Mouse (Mus musculus) cerebellum, adult 9-11 months (tissue): ENCODE measurements at regions not wholly inside any gene's neighbourhood (a gene's known extent, or its start where the extent isn't known, plus 50 kb on each side); places are given as distances from the start of the nearest gene placed in this dataset.
"Not testable (repeated sequence)": the region's sequence is repeated elsewhere in the genome, so short reads cannot be mapped to it uniquely, and the experiment has no call there.

Experiments used
- DNase-seq: peaks from one replicate; pipeline ENCODE4 v3.0.0; 2022

- DNase-seq: no peak
Measured at GRCm38 (mm10) chr16:50533881-50534280, 57.1 kb downstream of the Ccdc54 start.

DNA sequence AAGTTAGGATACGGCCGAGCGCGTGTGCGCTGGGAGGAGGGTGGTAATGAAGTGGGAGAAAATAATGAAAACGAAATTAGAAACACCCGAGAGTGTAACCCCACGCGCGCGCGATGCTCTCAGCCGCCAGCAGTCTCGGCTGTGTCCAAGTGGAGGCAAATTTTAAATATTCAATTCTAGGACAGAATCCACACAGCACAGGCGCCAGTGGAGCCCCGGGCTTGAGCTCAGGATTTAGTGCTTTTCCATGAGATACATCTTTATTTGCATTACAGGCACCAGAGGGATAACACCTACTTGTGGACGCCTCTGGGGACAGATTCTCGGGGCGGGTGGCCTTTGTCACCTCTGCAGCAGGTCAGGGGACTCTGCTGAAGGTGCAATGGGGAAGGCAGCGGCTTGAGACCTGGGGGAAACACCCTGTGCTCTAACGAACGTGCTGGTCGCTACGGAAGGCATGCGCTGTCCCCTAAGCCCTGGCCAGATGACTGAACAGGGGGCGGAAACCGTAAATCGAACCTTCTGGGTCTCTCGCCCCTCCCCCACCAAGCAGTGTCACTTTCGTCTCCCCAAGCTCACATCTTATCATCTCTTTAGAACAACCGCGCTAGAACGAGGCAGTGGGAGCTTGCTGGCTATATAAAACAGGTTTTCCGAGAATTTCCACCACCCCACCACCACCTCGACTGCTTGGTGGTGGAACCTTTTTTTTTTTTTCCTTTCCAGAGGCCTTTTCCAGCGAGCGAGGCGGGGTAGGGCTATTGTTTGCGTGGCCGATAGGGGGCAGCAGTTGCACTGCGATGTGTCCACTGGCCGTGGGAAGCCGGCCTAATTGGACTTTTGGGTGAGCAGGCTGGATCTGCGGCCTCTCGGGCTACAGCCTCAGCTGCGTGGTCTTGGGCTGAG lies 61.2 kb downstream of the Ccdc54 start:
- DNase-seq: peak; percentile 86

DNA sequence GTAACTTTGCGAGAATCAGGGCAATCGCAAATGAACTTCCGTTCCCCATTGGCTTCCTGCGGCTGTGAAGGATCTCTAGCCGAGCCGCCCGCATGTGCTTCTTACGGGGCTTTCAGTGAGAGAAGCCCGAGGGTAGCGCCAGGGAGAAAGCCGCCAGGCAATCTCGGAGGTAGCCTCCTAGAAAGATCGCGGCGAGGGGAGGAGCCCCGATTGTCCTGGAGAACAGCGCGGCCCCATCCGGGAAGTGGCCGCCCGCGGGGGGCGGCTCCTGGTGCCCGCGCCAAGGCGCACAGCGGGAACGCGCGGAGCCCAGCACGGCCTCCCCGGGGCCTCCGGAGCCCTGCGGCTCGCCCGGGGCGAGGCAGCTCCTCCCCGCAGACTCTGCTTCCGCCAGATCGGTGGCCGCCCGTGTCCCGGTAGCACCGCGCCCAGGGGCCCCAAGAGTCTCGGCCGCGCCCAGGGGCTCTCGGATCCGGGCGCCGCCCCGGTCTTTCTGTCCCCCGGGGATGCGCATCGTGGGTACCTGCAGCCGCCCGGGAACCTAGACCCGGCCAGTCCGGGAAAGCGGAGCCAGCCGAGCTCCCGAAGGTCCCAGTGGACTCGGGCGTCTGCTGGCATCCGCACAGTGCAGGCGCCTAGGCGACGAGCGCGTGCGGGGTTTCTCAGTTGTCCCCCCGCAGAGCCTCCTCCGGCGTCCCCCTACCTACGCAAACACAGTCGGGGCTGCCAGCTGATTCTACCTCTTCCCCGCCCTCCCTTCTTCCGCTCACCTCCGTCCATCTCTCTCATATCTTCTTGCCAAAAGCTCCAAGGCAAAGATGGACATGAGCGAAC lies 62.1 kb downstream of the Ccdc54 start:
- peak; percentile 58 for DNase-seq

- no peak for DNase-seq
Measured at GRCm38 (mm10) chr16:50528355-50528676, 62.6 kb downstream of the Ccdc54 start.

GRCm38 (mm10) chr16:50526930-50527329 lies 64.0 kb downstream of the Ccdc54 start:
- DNase-seq: not testable (repeated sequence)

DNA sequence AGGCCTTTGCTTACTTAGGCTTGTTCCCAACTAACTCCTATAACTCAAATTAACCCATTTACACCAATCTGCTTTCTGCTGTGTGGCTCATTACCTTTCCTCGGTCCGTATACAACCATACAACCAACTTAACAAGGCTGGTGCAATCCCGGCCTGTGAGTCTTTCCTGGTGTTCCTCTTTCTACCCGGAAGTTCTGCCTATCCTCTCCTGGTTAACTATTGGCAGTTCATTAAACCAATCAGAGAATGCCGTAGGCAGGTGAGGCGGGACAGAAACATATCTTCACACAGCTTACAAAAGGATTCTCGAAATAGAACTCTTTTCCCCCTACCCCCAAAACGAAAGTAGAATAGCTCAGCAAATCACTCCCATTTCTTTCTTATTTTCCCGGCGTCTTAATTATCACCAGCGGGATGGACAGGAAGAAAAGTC lies 65.0 kb downstream of the Ccdc54 start:
- no peak for DNase-seq

DNA sequence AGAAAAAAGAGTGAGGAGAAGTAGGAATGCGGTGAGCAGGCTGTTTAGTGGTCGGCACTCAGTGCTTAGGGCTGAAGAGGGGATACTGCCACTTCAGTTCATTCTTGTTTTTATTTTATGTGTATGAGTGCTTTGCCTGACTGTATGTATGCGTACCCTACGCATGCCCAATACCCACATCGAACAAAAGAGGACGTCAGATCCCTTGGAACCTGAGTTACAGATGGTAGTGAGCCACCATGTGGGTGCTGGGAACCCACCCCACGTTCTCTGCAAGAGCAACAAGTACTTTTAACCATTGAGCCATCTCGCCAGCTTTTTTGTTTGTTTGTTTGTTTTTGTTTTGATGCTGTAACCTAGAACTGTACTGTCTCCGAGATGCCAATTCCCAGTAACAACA lies 65.5 kb downstream of the Ccdc54 start:
- no peak for DNase-seq

DNA sequence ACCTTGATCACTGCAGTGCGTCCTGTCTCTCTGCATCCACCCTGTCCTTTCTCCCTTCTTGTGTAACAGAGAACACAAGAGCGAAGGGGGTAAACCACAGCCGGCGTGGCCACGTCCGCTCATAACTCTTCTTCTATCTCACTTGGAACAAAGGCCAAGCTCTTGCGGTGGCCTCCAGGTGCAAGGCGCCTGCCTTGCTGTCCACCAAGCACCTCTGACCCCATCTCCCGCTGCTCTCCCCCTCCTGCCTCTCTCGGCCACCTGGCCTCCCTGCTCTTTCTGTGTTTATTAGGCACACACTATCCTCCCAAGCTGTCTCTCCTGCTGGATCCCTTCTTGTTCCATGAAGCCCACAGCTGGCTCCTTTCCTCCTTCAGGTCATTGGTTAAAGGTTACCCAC lies 71.3 kb downstream of the Ccdc54 start:
- no peak for DNase-seq

DNA sequence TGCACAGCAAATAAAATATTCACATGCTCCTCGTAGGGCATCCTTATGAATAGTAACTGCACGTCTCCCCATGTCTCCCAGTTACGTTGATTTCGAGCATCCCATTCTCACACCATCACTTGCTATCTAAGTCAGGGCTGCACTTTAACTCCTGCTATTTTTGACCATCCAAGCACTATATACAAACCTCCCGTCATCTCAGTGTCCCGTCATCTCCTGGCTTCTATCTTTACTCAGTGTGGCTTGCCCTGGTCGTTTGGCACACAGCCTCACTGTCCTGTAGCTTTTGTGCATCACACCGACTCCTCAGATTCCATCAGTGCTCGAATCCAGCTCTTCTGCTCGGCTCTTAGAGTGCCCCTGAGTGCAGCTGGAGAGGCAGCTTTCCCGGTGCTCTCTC lies 74.4 kb downstream of the Ccdc54 start:
- no peak for DNase-seq

GRCm38 (mm10) chr16:50515039-50515438 lies 75.9 kb downstream of the Ccdc54 start:
- DNase-seq: no peak

DNA sequence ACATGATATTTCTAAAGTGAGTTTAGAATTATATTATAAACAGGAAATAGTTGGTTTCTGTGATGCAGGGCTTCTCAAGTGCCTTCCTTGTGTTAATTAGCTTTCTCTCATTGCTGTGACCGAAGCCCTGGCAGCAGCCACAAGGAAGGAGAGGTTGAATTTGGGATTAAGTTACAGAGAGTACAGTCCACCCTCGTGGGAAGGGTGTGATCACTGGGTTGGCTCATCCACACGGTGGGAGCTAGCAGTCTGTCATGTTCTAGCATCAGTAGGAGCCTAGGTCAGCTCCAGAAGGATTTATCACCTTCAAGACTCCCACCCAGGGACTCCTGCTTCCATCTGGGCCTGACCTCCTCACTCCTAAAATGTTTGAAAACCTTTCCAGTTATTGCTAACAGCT lies 78.9 kb downstream of the Ccdc54 start:
- no peak for DNase-seq

DNA sequence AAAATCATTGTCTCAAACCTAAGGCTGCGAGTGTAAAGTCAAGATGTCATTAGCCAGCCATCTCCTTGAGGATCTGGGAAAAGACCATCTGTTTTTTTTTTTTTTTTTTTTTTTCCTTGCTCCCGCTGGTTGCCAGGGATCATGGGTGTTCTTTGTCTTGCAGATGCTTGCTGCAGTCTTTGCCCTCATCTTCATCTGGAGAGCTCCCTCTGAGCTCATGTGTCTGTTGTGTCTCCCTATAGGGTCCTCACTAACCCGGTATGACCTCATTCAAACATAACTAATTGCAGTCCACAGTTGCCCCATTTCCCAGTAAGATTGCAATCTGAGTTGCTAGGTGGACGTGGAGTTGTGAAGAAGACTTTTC lies 77.3 kb upstream of the Bbx start:
- no peak for DNase-seq

DNA sequence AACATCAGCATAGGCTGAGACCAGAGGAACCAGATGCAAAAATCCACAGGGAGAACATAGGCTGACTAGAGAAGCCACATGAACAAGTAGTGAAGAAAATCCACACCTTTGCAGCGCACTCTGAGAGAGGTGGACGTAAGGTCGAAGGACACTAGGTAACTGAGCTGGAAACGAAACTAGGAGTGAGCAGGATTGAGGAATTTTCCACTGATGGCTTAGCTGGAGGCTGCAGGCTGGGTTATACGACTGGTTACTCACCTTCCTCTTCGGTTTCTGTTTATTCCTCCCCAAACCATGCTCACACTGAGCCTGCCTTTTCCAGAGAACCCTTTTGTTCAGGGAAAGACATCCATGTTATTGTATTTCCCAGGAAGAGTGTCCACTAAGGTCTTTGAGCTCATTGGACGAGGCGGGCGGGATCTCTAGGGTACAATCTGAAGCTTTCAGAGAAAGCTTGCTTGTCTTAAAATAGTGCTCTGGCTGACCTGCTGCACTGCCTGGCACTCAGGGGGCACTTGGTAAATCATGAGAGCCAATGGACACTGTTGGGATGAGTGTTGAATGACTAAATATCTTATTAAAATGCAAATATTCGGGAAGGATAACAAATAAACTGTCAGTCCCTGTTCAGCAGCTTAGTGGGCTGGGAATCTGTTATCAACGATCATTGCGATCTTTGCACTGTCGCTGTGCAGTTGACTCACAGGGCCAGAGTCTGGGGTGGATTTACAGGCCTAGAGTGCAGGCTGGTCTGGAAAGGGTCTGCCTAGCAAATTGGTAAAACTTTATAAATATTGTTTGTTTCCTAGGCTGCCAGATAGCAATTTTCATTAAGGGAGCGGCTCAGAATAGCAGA lies 76.7 kb upstream of the Bbx start:
- DNase-seq: no peak

- DNase-seq: no peak
Measured at GRCm38 (mm10) chr16:50504619-50505018, 72.4 kb upstream of the Bbx start.

- DNase-seq: no peak
Measured at GRCm38 (mm10) chr16:50498909-50499308, 66.7 kb upstream of the Bbx start.

- no peak for DNase-seq
Measured at GRCm38 (mm10) chr16:50493662-50494061, 61.5 kb upstream of the Bbx start.

DNA sequence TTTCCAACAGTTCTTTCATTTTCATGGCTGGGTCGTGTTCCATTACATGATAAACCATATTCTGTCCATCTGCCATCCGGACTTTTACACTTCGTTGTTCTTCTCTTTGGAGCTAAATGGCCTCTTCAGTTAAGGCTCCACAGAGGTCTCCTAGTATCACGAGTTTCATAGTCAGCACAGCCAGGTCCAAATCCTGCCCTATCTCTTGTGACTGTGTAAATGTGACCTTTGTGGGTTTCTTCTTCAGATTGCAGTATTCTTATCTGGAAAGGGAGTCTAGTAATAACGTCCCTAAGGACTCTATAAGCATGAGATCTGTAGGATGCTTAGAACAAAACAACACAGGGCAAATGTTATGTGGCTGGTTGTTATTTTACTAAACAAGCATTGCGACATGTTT lies 57.1 kb upstream of the Bbx start:
- DNase-seq: no peak

GRCm38 (mm10) chr16:50482360-50482786 lies 50.2 kb upstream of the Bbx start:
- DNase-seq: no peak
